Mouse (Mus musculus) adrenal gland, adult 8-10 months (tissue): ENCODE measurements around the gene Nrde2. TPM values are rescaled to one million over a fixed set of nuclear protein-coding genes. Genes with fewer than 3 reads are reported as not detected.
"Not testable (repeated sequence)": the region's sequence is repeated elsewhere in the genome, so short reads cannot be mapped to it uniquely, and the experiment has no call there.

Experiments used
- DNase-seq: peaks from one replicate; pipeline ENCODE4 v3.0.0; 2022
- total RNA-seq, 4 experiments: library from RNA; stranded (reverse); gene quantifications; 2 replicates each; pipeline ENCODE4 v1.2.4; 2022

Nrde2 gene
- total RNA-seq: 10 to 100 TPM; 20.3 to 25.0 (median 23.4) TPM

- peak; percentile 89 for DNase-seq
These were observed at the start of gene Nrde2 for GRCm38 (mm10) chr12:100159261-100159975. Gene Nrde2, minus strand, starts transcription at chr12:100159653.

DNA sequence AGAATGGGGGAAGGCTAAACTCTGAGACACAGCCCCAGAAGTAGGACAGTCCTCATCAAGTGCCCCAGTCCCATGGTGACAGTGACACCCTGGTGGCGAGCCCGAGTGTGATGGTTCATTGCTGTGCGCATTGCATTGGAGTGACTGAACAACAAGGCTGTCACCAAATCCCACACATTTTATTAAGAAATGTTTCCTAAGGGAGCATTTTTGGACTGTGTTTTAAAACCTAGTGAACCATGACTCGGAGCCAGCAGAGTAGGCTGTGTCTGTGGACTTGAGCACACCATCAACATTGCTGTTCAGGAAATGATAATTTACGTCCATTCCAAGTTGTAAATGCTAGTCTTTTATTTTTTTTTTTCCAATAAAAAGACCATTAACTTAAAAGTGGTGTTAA is 47.5 kb upstream of the Nrde2 start:
- no peak for DNase-seq

GRCm38 (mm10) chr12:100206521-100206920 is 47.1 kb upstream of the Nrde2 start:
- no peak for DNase-seq

GRCm38 (mm10) chr12:100205156-100205555 is 45.7 kb upstream of the Nrde2 start:
- DNase-seq: no peak

GRCm38 (mm10) chr12:100203759-100204158 is 44.3 kb upstream of the Nrde2 start:
- no peak for DNase-seq

GRCm38 (mm10) chr12:100201838-100202237 is 42.4 kb upstream of the Nrde2 start:
- peak; percentile 89 for DNase-seq

DNA sequence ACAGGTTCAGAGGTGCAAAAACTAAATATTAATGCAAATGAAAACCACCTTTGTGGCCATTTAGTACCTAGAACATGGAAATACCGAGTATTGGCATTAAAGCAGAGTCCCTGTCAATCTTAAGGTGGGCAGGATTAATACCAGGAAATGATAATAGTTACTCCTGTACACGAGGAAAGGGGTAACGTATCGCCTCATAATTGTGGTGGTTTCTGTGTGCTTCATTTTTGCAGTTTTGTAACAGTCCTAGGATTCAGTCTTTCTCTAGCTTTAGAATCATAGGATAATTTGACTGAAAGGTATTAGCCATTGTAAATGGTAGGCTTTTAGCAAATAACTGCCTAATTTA is 41.9 kb upstream of the Nrde2 start:
- DNase-seq: no peak

GRCm38 (mm10) chr12:100200645-100201362 is 41.4 kb upstream of the Nrde2 start:
- DNase-seq: peak; percentile 45

DNA sequence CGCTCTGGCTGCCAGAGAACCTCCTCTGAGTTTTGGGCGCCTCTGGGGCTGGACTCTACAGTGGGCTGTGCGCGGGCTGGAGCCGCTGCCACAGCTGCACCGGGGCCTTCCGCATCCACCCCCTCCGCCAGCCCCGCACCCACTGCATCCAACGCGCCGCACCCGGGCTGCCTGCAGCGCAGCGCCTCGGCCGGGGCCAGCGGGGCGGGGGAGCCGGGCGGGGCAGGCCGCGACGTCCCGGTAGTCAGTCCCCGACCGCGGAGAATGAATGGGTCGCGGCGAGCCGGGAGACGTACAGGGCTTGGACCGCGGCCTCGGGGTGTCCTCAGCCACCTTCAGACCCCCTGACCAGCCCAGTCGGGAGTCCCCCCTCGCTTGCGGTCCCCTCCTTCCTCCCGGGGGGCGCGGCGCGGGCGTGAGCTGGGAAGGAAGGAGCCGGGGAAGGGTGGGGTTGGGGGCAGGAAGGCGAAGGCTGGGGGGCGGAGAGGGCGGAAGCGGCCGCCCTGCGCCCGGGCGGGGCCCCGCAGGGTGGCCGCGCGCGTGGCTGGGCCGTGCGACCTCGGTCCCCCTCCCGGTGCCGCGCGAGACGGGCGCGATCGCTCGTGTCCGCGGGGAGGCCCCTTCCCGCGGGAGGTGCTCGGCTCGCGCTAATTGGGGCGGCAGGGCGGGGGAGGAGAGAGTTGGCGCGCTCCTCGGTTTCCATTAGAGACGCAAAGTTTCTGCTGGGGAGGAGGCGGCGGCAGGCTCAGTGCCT is 40.6 kb upstream of the Nrde2 start:
- peak; percentile 54 for DNase-seq

DNA sequence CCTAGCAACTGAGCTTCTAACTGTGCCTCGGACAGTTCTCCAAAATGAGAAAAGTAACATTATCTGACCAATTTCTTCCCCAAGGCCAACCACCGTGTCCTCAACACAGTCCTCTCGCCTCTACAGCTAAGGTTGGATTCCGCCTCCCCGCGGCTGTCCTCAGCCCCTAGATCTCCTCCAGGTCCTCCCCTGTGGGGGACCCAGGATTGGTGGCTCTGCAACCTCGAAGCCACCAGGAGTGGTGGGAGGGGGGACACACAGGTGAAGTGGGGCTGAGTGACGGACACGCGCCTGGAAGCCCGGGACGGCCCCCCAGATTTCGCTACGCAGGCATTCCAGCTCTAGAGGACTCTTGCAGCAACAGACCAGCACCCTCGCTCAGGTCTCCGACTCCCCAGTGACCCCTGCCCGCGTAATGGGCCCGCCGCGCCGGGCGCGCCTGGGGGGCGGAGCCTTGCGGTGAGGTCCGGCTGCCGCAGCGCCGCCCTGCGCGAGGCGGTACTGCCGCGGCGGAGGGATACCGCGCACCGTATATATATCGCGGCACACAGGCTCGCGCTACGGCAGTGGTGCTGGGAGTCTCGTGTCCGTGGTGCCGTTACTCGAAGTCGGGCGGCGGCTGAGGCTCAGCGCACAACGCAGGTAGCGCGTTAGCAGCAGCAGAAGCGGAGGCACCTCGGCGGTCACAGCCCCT is 39.7 kb upstream of the Nrde2 start, which contains the start of gene Calm1:
Gene Calm1, plus strand, starts transcription at position 469 of the 694 bp plus-strand sequence.
- peak; percentile 84 for DNase-seq

DNA sequence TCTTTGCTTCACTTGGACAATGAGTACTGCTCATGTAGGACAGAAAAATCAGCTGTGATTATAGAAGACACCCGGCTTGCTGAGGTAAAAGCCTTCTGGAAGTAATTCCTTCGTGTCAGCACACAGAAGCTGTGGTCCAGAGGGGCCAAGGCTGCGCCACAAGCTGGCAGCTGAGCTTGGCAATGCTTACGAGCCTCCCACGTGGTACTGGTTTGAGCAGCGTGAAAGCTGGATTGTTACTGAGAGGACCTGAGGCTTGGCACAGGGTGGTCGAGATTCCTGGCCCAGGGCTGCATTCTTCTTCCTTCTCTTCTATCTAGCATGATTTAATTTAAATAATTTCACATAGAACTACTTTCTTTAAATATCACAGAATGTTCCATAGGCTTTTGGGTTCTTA is 37.3 kb upstream of the Nrde2 start:
- DNase-seq: no peak

DNA sequence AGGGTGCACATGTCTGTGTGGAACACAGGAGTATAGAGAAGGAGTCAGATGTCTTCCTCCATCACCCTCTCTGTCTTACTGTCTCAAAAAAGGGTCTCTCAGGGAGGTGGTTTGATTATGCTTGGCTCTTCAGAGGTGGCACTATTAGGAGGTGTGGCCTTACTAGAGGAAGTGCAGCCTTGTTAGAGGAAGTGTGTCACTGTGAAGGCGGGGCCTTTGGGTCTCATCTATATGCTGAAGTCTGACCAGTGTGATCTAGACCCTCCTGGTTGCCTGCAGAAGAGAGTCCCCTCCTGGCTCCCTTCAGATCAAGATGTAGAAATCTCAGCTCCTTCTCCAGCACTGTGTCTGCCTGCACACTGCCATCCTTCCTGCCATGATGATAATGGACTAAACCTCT is 34.7 kb upstream of the Nrde2 start:
- DNase-seq: no peak

GRCm38 (mm10) chr12:100190802-100191201 is 31.3 kb upstream of the Nrde2 start:
- no peak for DNase-seq

DNA sequence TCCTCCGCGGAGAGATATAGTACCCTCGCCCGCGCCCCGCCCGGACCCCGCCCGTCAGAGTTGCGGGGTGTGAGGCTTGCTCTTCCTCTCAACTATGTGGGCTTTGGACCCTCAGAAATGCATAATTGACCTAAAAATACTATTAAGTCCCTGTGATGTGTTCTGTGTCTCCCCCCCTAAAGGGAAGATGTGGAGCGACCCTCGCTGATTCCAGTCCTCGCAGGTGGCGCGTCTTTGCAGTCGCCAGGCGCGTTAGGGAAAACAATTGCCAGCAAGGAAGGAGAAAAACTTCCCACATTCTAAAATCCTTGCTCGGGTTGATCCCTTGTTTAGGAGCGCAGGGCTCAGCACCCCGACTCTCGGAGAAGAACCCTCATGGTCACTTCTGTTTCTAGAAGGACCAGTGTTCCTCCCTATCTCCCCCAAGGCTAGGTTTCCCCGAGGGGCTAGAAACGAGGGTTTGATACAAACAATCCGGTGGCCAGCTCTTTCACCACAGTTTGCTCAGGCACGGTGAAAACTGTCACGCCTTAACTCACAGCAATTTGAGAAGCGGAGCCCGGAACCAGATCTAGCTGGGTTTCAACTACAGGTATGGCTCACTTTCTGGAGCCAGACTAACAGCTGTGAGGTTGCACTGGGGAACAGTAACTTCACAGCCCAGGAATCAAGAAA is 28.4 kb upstream of the Nrde2 start:
- no peak for DNase-seq

GRCm38 (mm10) chr12:100187013-100187755 is 27.7 kb upstream of the Nrde2 start:
- peak; percentile 99 for DNase-seq

DNA sequence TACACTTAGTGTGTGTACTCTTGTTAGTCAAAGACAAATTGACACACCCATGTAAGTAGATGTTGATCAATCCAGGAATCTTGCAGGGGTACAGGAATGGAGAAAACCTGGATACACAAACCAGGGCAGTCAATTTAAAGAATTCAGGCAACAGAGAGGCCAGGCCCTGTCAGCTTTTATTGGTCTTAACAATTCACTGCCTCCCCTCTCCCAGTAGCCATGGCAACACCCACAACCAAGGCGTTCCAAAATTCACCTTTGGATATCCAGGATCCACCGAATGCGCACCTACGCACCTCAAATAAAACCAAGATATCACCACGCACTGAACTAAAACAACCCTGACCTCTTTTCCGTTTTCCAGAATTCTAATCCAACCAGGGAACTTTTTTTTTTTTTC is 26.9 kb upstream of the Nrde2 start:
- DNase-seq: no peak

- DNase-seq: no peak
These were observed 26.4 kb upstream of the Nrde2 start for GRCm38 (mm10) chr12:100185897-100186296.

- not testable (repeated sequence) for DNase-seq
These were observed 25.5 kb upstream of the Nrde2 start for GRCm38 (mm10) chr12:100184976-100185375.

GRCm38 (mm10) chr12:100183970-100184369 is 24.5 kb upstream of the Nrde2 start:
- DNase-seq: no peak

- DNase-seq: no peak
These were observed 23.2 kb upstream of the Nrde2 start for GRCm38 (mm10) chr12:100182676-100183075.

DNA sequence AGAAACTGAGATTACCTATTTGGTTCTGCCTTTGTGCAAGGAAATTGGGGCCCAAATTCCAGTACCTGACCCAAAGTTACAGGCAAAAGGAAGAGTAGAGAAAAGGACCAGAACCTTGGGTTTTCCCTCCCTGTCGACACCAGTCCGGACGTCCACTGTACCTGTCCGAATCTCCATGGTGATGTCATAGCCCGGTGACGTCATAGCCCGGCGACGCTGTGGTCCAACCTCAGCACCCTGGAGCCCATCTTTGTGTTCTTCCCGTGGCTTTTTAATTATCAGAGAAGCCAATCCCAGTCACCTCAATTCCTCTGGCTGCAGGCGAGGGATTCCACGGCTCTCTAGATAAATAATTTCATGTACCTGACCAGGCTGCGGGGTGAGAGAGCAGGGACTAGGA is 21.3 kb upstream of the Nrde2 start:
- no peak for DNase-seq
